Mouse (Mus musculus) small intestine, adult 2 months (tissue): ENCODE results near the gene Sds.

Experiments used
- CTCF ChIP-seq: fragments of 200-500 bp; IDR thresholded peaks from 2 replicates; pipeline ENCODE4 v1.5.1; 2012; ENCODE audit warnings: low read depth, mild to moderate bottlenecking, control low read depth, inconsistent platforms, low read length, moderate library complexity, mixed read lengths; ENCODE audit not compliant: insufficient replicate concordance, insufficient read length; ENCODE audit errors: extremely low read depth
- POLR2A ChIP-seq: fragments of 200-500 bp; IDR thresholded peaks from 2 replicates; pipeline ENCODE4 v1.6.1; 2012; ENCODE audit warnings: low read depth, mild to moderate bottlenecking, control low read depth, inconsistent platforms, low read length, moderate library complexity

DNA sequence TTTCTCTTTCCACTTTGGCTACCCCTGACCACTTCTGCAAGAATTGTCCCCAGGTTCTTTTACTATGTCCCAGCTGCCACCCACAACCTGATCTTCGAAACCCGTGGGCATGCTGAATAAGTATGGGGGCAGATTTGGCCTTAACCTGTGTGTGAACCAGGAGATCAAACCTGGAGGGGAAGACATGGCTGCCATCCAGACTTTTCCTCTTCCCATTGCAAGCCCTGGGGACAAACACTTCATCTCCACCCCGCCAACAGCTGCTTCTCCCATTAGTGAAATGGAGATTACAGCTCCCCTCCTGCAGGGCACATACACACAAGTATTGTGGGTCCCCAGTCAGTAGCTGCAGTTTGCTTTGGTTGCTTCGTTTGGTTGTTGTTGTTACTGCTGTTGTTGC lies 31.0 kb downstream of the Sds start:
- TF ChIP-seq CTCF: no peak
- no peak for TF ChIP-seq POLR2A
